Mouse (Mus musculus): ENCODE results near the gene Sp3. TPM values are rescaled to one million over a fixed set of nuclear protein-coding genes. Genes with fewer than 3 reads are reported as not detected.

Gene Sp3
- polyA plus RNA-seq, 1 experiment, result 26.3 TPM

DNA sequence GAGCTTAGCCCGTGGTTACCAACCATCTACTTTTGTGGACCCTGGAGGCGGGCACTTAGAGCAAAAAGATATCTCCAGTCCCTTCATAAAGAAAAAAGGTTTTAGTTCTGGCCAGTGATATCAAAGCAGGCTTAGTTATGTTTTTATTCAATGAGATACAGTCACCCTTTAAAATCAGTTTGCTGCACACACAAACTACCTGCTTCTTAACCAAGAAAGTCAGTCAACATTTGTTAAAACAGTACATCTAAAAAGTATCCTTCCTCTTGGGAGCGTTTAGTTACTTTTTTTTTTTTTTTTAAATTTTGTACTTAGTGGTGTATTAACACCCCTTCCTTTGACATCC lies 802 bp upstream of the Sp3 start:
- Histone ChIP-seq H3K4me1 (ENCODE audit: control insufficient read depth, insufficient read depth, low read length) (peaks cover 2% of the 10 kb centered on the region), H3K4me3 (ENCODE audit: insufficient read depth, low read length) (peak overlapping the region; percentile 70), H3K27ac (ENCODE audit: insufficient read depth, low read length) (peak overlapping the region; percentile 100)
- TF ChIP-seq POLR2A (IDR thresholded peaks at IDR 0.05; ENCODE audit: extremely low read depth, insufficient read depth, low read length) (no peak), CTCF (IDR thresholded peaks at IDR 0.05; ENCODE audit: extremely low read depth, insufficient read depth, low read length) (no peak)

DNA sequence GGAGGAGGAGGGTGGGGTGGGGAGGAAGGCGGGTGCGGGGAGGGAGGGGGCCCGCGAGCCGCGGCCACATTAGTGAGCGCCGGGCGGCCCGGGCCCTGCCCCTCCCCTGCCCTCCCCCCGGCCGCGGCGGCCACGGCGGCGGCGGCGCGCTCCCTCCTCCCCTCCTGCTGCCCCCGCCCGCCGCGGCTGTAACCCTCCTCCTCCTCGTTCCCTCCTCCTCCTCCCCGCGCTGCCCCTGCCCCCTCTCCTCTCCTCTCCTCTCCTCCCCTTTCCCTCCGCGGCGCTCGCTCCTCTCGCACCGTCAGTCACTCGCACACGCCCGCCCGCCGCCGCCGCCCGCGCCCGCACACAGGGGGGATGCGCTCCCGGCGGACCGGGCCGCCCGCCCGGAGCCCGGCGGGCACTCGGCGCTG lies 581 bp downstream of the Sp3 start:
- TF ChIP-seq POLR2A (IDR thresholded peaks at IDR 0.05; ENCODE audit: extremely low read depth, insufficient read depth, low read length) (no peak), CTCF (IDR thresholded peaks at IDR 0.05; ENCODE audit: extremely low read depth, insufficient read depth, low read length) (no peak)
- Histone ChIP-seq H3K27ac (ENCODE audit: insufficient read depth, low read length) (peak overlapping the region; percentile 100), H3K4me3 (ENCODE audit: insufficient read depth, low read length) (peak overlapping the region; percentile 70), H3K4me1 (ENCODE audit: control insufficient read depth, insufficient read depth, low read length) (peaks cover 2% of the 10 kb centered on the region)

DNA sequence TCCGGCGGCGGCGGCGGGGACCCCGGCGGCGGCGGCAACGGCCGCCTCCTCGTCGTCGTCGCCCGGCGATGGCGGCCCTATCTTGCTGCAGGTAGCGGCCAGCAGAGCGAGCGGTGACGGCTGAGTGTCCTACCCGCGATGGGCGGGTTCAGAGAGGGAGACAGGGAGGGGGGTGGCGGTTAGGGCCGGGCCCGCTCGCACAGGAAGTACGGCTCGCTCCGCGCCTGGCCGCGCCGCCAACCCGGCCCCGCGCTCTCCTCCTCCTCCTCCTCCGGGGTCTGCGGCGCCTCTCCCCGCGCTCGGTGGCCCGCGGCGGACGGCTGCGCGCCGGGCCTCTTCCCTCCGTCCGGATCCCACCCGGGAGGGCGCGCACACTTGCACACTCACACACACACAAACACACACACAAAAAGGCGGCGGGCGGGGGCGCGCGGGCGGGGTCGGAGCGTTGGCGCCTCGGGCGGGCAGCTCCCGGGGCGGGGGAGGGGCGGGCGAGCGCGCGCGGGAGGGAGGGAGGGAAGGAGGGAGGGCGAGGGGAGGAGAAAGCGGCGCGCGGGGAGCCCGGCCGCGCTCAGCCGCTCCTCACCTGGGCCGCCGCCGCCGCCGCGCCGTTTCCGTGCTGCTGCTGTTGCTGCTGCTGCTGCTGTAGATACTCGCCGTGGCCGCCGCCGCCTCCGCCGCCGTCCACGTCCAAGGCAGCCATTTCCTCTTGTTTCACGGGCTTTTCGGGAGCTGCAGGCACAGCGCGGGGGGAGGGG lies 1.2 kb downstream of the Sp3 start:
- Histone ChIP-seq H3K4me3 (ENCODE audit: insufficient read depth, low read length) (peak overlapping the region; percentile 70), H3K4me1 (ENCODE audit: control insufficient read depth, insufficient read depth, low read length) (peaks cover 2% of the 10 kb centered on the region), H3K27ac (ENCODE audit: insufficient read depth, low read length) (peak overlapping the region; percentile 100)
- 0 out of 2 replicates have a peak, but pooled peaks have one; percentile 15 for TF ChIP-seq POLR2A (IDR thresholded peaks at IDR 0.05; ENCODE audit: extremely low read depth, insufficient read depth, low read length)
- TF ChIP-seq CTCF (IDR thresholded peaks at IDR 0.05; ENCODE audit: extremely low read depth, insufficient read depth, low read length), result no peak

DNA sequence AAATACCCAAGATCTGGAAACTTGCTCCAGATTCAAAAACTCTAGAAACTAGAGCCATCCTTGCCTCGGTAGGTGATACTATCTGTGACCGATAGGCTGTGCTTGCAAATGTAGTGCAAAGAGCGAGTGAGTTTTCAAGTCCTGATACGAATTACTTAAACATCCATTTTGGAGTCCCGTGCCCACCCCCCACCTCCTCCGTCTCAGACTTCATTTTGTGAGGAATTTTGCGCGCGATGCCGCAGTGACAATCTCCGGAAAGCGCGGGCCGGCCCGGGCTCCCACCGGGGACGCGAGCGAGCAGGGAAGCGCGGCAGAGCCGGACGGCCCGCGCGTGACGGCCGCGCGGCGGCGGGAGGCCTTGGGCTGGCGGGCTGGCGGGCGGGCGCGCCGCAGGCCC lies 1.8 kb downstream of the Sp3 start:
- H3K4me3 ChIP-seq (ENCODE audit: insufficient read depth, low read length), result peak overlapping the region; percentile 70
- no peak overlapping the region for H3K27ac ChIP-seq (ENCODE audit: insufficient read depth, low read length)
- TF ChIP-seq POLR2A (IDR thresholded peaks at IDR 0.05; ENCODE audit: extremely low read depth, insufficient read depth, low read length), result no peak
- peak; percentile 17; the same call in 1 of the 2 replicates for TF ChIP-seq CTCF (IDR thresholded peaks at IDR 0.05; ENCODE audit: extremely low read depth, insufficient read depth, low read length)
- peaks cover 2% of the 10 kb centered on the region for H3K4me1 ChIP-seq (ENCODE audit: control insufficient read depth, insufficient read depth, low read length)

DNA sequence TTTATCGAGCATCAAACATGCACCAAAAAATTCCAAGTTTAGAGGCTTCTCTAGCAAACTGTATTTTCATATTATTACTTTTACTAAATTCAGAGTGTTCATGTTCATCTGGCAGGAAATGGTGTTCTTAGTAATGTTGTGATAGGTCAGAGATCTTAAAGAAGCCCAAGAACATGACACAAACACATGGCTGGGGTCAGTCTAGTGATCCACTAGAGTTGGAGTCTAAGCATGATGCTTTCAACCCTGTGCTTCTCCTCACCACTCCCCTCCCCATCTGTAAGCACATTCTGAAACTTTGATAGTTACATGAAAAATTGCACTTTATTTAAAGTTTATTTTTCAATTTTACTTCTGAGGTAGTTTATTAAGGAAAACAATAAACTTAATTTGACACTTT lies 3.0 kb downstream of the Sp3 start:
- TF ChIP-seq POLR2A (IDR thresholded peaks at IDR 0.05; ENCODE audit: extremely low read depth, insufficient read depth, low read length) (no peak), CTCF (IDR thresholded peaks at IDR 0.05; ENCODE audit: extremely low read depth, insufficient read depth, low read length) (no peak)
- Histone ChIP-seq H3K27ac (ENCODE audit: insufficient read depth, low read length) (no peak overlapping the region), H3K4me3 (ENCODE audit: insufficient read depth, low read length) (no peak overlapping the region; the same call in 1 of the 2 replicates), H3K4me1 (ENCODE audit: control insufficient read depth, insufficient read depth, low read length) (peaks cover 2% of the 10 kb centered on the region)

DNA sequence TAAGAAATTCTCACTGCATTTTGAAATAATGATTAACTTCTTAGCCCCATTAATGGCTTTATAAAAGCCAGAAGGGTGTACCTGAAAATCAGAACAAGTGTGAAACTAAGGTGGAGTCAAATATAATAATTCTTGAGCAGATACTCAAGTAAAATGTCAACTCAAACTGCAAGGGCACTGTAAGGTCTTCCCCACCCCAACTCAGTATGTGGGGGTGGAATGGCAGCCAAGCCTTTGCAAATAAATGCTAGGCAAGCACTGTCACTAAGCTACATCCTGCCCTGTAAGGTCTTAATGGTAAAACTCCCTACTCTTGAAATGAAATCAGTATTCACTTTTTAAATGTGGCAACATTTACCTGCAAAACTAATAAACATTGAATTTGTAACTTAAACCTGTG lies 4.2 kb downstream of the Sp3 start:
- TF ChIP-seq CTCF (IDR thresholded peaks at IDR 0.05; ENCODE audit: extremely low read depth, insufficient read depth, low read length) (no peak), POLR2A (IDR thresholded peaks at IDR 0.05; ENCODE audit: extremely low read depth, insufficient read depth, low read length) (no peak)
- peaks cover 2% of the 10 kb centered on the region for H3K4me1 ChIP-seq (ENCODE audit: control insufficient read depth, insufficient read depth, low read length)
- H3K27ac ChIP-seq (ENCODE audit: insufficient read depth, low read length), result no peak overlapping the region
- H3K4me3 ChIP-seq (ENCODE audit: insufficient read depth, low read length), result no peak overlapping the region

DNA sequence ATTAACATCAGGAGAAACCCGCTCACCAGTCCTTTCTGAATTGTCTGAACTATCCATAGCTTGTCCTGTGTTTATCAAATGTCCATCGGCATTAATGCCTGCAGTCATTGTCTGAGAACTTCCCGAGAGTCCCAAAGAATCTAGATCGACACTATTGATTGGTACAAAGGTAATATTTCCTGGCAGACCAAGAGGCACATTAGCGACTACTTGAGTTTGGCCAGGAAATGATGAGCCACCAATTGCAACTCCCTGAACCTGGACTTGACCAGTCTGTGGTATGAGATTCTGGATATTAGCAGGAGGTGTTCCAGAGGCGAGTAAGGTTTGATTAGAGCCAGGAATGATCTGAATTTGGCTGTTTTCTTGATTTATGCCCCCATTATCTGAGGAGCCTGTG lies 9.4 kb downstream of the Sp3 start:
- no peaks in the 10 kb centered on the region; the same call in 1 of the 2 replicates for H3K4me1 ChIP-seq (ENCODE audit: control insufficient read depth, insufficient read depth, low read length)
- H3K27ac ChIP-seq (ENCODE audit: insufficient read depth, low read length), result no peak overlapping the region
- H3K4me3 ChIP-seq (ENCODE audit: insufficient read depth, low read length), result no peak overlapping the region
- TF ChIP-seq CTCF (IDR thresholded peaks at IDR 0.05; ENCODE audit: extremely low read depth, insufficient read depth, low read length), result no peak

DNA sequence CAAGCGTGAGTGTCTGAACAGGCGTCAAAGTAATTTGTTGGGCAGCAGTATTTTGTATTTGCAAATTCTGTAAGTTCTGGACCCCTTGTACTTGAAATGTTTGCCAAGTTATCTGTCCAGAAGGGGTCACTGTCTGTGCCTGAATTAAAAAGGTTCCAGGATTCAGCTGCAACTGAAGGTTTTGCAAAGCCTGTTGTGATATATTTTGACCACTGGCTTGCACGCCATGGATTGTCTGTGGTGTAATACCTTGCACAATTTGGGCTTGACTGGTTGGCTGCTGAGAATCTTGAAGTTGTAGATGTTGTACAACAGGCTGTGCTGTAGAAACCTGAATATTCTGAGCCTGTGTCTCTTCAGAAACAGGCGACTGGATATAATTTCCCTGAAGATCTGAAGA lies 9.9 kb downstream of the Sp3 start:
- no peaks in the 10 kb centered on the region; the same call in 1 of the 2 replicates for H3K4me1 ChIP-seq (ENCODE audit: control insufficient read depth, insufficient read depth, low read length)
- H3K27ac ChIP-seq (ENCODE audit: insufficient read depth, low read length), result no peak overlapping the region
- TF ChIP-seq POLR2A (IDR thresholded peaks at IDR 0.05; ENCODE audit: extremely low read depth, insufficient read depth, low read length) (no peak), CTCF (IDR thresholded peaks at IDR 0.05; ENCODE audit: extremely low read depth, insufficient read depth, low read length) (no peak)
- H3K4me3 ChIP-seq (ENCODE audit: insufficient read depth, low read length), result no peak overlapping the region

DNA sequence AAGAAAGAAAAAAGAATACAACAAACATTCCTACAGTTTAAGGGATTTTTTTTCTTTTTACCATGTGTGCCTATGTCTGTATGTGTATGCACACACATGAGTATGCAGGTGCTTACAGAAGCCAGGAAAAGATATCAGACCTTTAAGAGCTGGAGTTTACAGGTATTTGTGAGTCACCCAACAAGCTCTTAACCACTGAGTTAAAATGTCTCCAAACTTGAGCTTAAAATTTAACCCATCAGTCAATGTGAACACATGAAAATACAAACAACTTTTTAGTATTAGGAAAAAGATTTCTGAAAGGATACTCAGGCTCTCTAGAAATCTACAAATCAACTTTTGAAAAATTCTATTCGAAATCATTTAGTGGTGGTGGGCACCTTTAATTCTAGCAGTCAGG lies 11.7 kb downstream of the Sp3 start:
- Histone ChIP-seq H3K4me3 (ENCODE audit: insufficient read depth, low read length) (no peak overlapping the region), H3K4me1 (ENCODE audit: control insufficient read depth, insufficient read depth, low read length) (no peaks in the 10 kb centered on the region; the same call in 1 of the 2 replicates), H3K27ac (ENCODE audit: insufficient read depth, low read length) (no peak overlapping the region)
- TF ChIP-seq POLR2A (IDR thresholded peaks at IDR 0.05; ENCODE audit: extremely low read depth, insufficient read depth, low read length) (no peak), CTCF (IDR thresholded peaks at IDR 0.05; ENCODE audit: extremely low read depth, insufficient read depth, low read length) (no peak)

DNA sequence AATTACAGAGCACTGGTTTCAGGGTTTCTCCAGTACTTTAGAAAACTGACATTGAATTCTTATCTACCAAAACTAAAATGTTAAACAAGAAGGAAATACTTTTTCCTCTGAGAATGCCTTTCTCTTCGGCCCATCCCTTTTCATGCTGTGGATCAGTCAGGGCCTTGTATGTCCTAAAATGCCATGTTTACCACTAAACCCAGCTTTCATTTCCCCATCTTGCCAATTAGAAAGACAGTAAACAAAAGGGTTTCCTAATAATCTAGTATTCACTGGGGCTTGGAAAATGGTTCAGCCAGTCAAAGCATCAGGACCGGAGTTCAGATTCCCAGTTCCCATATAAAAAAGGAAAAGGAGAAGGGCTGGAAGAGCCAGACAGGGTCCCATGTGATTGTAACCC lies 14.8 kb downstream of the Sp3 start:
- Histone ChIP-seq H3K27ac (ENCODE audit: insufficient read depth, low read length) (no peak overlapping the region), H3K4me1 (ENCODE audit: control insufficient read depth, insufficient read depth, low read length) (no peaks in the 10 kb centered on the region), H3K4me3 (ENCODE audit: insufficient read depth, low read length) (no peak overlapping the region)
- no peak for TF ChIP-seq POLR2A (IDR thresholded peaks at IDR 0.05; ENCODE audit: extremely low read depth, insufficient read depth, low read length)
- TF ChIP-seq CTCF (IDR thresholded peaks at IDR 0.05; ENCODE audit: extremely low read depth, insufficient read depth, low read length), result no peak

Data from cortical plate, adult 2 months (tissue).